Mouse (Mus musculus): ENCODE data around the gene B230104I21Rik. TPM values are rescaled to one million over a fixed set of nuclear protein-coding genes. Genes with fewer than 3 reads are reported as not detected.

The B230104I21Rik gene
- polyA plus RNA-seq, 1 experiment from 2014 or later = not detected

Other genes with a start within 250 kb of the B230104I21Rik start
- 5.7 and 5.9 TPM in 2 replicates for gene Trp73, start 195.9 kb upstream of the B230104I21Rik start, polyA plus RNA-seq (2015; fragmentation: Nextera tagmentation; extraction: Ambion mirVana)
- gene Wrap73, start 193.8 kb upstream of the B230104I21Rik start, polyA plus RNA-seq (2015; fragmentation: Nextera tagmentation; extraction: Ambion mirVana) = 59.2 and 60.7 TPM in 2 replicates
- gene Tprgl, start 175.5 kb upstream of the B230104I21Rik start, polyA plus RNA-seq (2015; fragmentation: Nextera tagmentation; extraction: Ambion mirVana) = 174 and 176 TPM in 2 replicates
- gene Megf6, start 165.4 kb upstream of the B230104I21Rik start, polyA plus RNA-seq (2015; fragmentation: Nextera tagmentation; extraction: Ambion mirVana) = 7.7 and 10.0 TPM in 2 replicates
- gene Arhgef16, start 34.5 kb upstream of the B230104I21Rik start, polyA plus RNA-seq (2015; fragmentation: Nextera tagmentation; extraction: Ambion mirVana) = 0.51 and 0.89 TPM in 2 replicates